Mouse (Mus musculus) liver, postnatal 0 days (tissue): ENCODE results near the gene Gm36028. TPM values are rescaled to one million over a fixed set of nuclear protein-coding genes. Genes with fewer than 3 reads are reported as not detected.
A peak's percentile ranks its signal among the peaks of the same experiment; 100 is the strongest.

Experiments
- ATAC-seq: fragments of 200-750 bp; cut with Nextera tagmentation; 2 replicates; pipeline ENCODE4 v1.8.0; 2017; ENCODE audit warnings: mild to moderate bottlenecking, moderate library complexity
- DNase-seq: peaks from one replicate; pipeline ENCODE4 v3.0.0-alpha.2; 2016
- H3K27ac ChIP-seq: fragments of 300-500 bp; sonication (generic); 2 replicates; pipeline ENCODE4 v1.5.1; 2014; ENCODE audit warnings: antibody characterized with exemption, moderate library complexity, mild to moderate bottlenecking, low read depth
- H3K27me3 ChIP-seq: fragments of 300-500 bp; sonication (generic); 2 replicates; pipeline ENCODE4 v1.6.1; 2014; ENCODE audit warnings: low read length, control low read depth, mixed read lengths; ENCODE audit not compliant: insufficient read depth
- H3K36me3 ChIP-seq: fragments of 300-500 bp; sonication (generic); replicated peaks from 2 replicates; pipeline ENCODE4 v1.6.1; 2014; ENCODE audit warnings: mild to moderate bottlenecking, control low read depth, low read length, moderate library complexity, mixed read lengths; ENCODE audit not compliant: insufficient read depth
- H3K4me1 ChIP-seq: fragments of 300-500 bp; sonication (generic); 2 replicates; pipeline ENCODE4 v1.6.1; 2014; ENCODE audit warnings: antibody characterized with exemption, mild to moderate bottlenecking, control low read depth; ENCODE audit not compliant: insufficient read depth
- H3K4me2 ChIP-seq: fragments of 300-500 bp; sonication (generic); 2 replicates; pipeline ENCODE4 v1.6.1; 2014; ENCODE audit warnings: low read depth, mild to moderate bottlenecking, low read length, moderate library complexity, mixed read lengths
- H3K4me3 ChIP-seq: fragments of 300-500 bp; sonication (generic); 2 replicates; pipeline ENCODE4 v1.5.1; 2014; ENCODE audit warnings: low read depth, low read length
- H3K9ac ChIP-seq: fragments of 300-500 bp; sonication (generic); replicated peaks from 2 replicates; pipeline ENCODE4 v1.6.1; 2014; ENCODE audit warnings: mild to moderate bottlenecking, moderate library complexity
- H3K9me3 ChIP-seq: fragments of 300-500 bp; sonication (generic); 2 replicates; pipeline ENCODE4 v1.6.1; 2016; ENCODE audit warnings: mild to moderate bottlenecking, control low read depth, low read length, mixed read lengths
- CTCF ChIP-seq: sonication (generic); IDR thresholded peaks from 2 replicates; pipeline ENCODE4 v1.5.1; 2016; ENCODE audit warnings: antibody characterized with exemption, low read depth
- EP300 ChIP-seq: IDR thresholded peaks from 2 replicates; pipeline ENCODE4 v1.6.1; 2016; ENCODE audit warnings: antibody characterized with exemption, low read depth, mild to moderate bottlenecking
- WGBS: fragments of 180-500 bp; shearing (Covaris S2); extraction: QIAGEN DNeasy Blood & Tissue Kit; methylation state at CpG from one replicate; pipeline ENCODE4 v1.1.7; 2014; ENCODE audit not compliant: insufficient replicate concordance; 5-methylcytosine and 5-hydroxymethylcytosine counted together
- polyA plus RNA-seq: library from polyadenylated mRNA; unstranded; fragments of >200 nt; fragmentation: Nextera tagmentation; extraction: Ambion mirVana; gene quantifications from 2 replicates; pipeline ENCODE4 v1.2.1, GENCODE M21; 2015

Gene Gm36028
- 0.09 TPM in 1 of 2 replicates, not detected in the other for polyA plus RNA-seq

GRCm38 (mm10) chr16:37861029-37861428, at the start of gene Gm36028:
Gene Gm36028, minus strand, starts transcription at chr16:37861146.
- WGBS = 73% methylated on average over 7 of the region's 7 CpGs

GRCm38 (mm10) chr16:37906456-37906855, 45.5 kb upstream of the Gm36028 start:
- Histone ChIP-seq H3K27me3 (no peaks in the 10 kb centered on the region), H3K9me3 (no peaks in the 10 kb centered on the region; the same call in none of the 2 replicates), H3K4me2 (no peak overlapping the region), H3K9ac (no peak overlapping the region), H3K27ac (no peak overlapping the region), H3K4me3 (no peak overlapping the region), H3K4me1 (peaks cover 5% of the 10 kb centered on the region; the same call in 1 of the 2 replicates), H3K36me3 (no peaks in the 10 kb centered on the region)
- ATAC-seq = no peak
- TF ChIP-seq CTCF (no peak), EP300 (no peak)
- 78% methylated on average over 3 of the region's 3 CpGs for WGBS
- no peak for DNase-seq

More at GRCm38 (mm10) chr16:37861029-37861428, at the start of gene Gm36028:
- DNase-seq (no peak), ATAC-seq (no peak)
- Histone ChIP-seq H3K36me3 (no peaks in the 10 kb centered on the region), H3K9ac (no peak within 1 kb of the TSS), H3K4me1 (peaks cover 6% of the 10 kb centered on the region; the same call in 1 of the 2 replicates), H3K4me3 (no peak within 1 kb of the TSS), H3K27me3 (no peaks in the 10 kb centered on the region), H3K27ac (no peak within 1 kb of the TSS), H3K9me3 (no peaks in the 10 kb centered on the region), H3K4me2 (no peak within 1 kb of the TSS)
- TF ChIP-seq CTCF (no peak), EP300 (no peak)

GRCm38 (mm10) chr16:37901318-37901717, 40.4 kb upstream of the Gm36028 start:
- Histone ChIP-seq H3K4me2 (no peak overlapping the region), H3K4me3 (no peak overlapping the region), H3K27me3 (no peaks in the 10 kb centered on the region), H3K36me3 (no peaks in the 10 kb centered on the region), H3K9ac (no peak overlapping the region), H3K27ac (no peak overlapping the region), H3K4me1 (peaks cover 3% of the 10 kb centered on the region; the same call in 1 of the 2 replicates), H3K9me3 (no peaks in the 10 kb centered on the region; the same call in 1 of the 2 replicates)
- 57% methylated on average over 11 of the region's 11 CpGs for WGBS
- ATAC-seq (no peak), DNase-seq (no peak)
- TF ChIP-seq EP300 (no peak), CTCF (no peak)

GRCm38 (mm10) chr16:37899357-37899756, 38.4 kb upstream of the Gm36028 start:
- H3K4me3 ChIP-seq = no peak overlapping the region

GRCm38 (mm10) chr16:37898790-37899189, 37.8 kb upstream of the Gm36028 start:
- no peak for ATAC-seq
- Histone ChIP-seq H3K9ac (no peak overlapping the region), H3K9me3 (no peaks in the 10 kb centered on the region), H3K27ac (no peak overlapping the region), H3K4me1 (0 out of 2 replicates have a peak, but pooled peaks cover 3% of the 10 kb centered on the region), H3K4me2 (no peak overlapping the region), H3K4me3 (no peak overlapping the region), H3K36me3 (no peaks in the 10 kb centered on the region), H3K27me3 (no peaks in the 10 kb centered on the region)
- WGBS = 84% methylated on average over 5 of the region's 5 CpGs
- DNase-seq = no peak
- no peak for TF ChIP-seq CTCF
- TF ChIP-seq EP300 = no peak

More at GRCm38 (mm10) chr16:37899357-37899756, 38.4 kb upstream of the Gm36028 start:
- ATAC-seq (no peak), DNase-seq (no peak)
- no peaks in the 10 kb centered on the region for H3K36me3 ChIP-seq
- TF ChIP-seq CTCF = no peak
- no peak for TF ChIP-seq EP300
- H3K9ac ChIP-seq = no peak overlapping the region
- no peaks in the 10 kb centered on the region for H3K27me3 ChIP-seq
- 0 out of 2 replicates have a peak, but pooled peaks cover 3% of the 10 kb centered on the region for H3K4me1 ChIP-seq
- WGBS = 68% methylated on average over 2 of the region's 2 CpGs
- H3K9me3 ChIP-seq = no peaks in the 10 kb centered on the region
- no peak overlapping the region for H3K4me2 ChIP-seq
- H3K27ac ChIP-seq = no peak overlapping the region

GRCm38 (mm10) chr16:37893942-37894341, 33.0 kb upstream of the Gm36028 start:
- Histone ChIP-seq H3K4me1 (0 out of 2 replicates have a peak, but pooled peaks cover 3% of the 10 kb centered on the region), H3K9ac (no peak overlapping the region), H3K27ac (no peak overlapping the region; the same call in 1 of the 2 replicates), H3K27me3 (no peaks in the 10 kb centered on the region), H3K9me3 (no peaks in the 10 kb centered on the region), H3K4me3 (no peak overlapping the region), H3K4me2 (no peak overlapping the region), H3K36me3 (no peaks in the 10 kb centered on the region)
- ATAC-seq = no peak
- TF ChIP-seq EP300 = peak; percentile 14; the same call in 1 of the 2 replicates
- no peak for TF ChIP-seq CTCF
- DNase-seq = no peak
- 53% methylated on average over 2 of the region's 2 CpGs for WGBS
